9 mouse cellular contexts compared by ENCODE assay signal in genomic region chr8:120599504-120599903, GRCm38 (mm10). TPM values are rescaled to one million over a fixed set of nuclear protein-coding genes. Genes with fewer than 3 reads are reported as not detected.
A peak's percentile ranks its signal among the peaks of the same experiment; 100 is the strongest.
DNase-seq lines count a peak whose midpoint lies in the region; ATAC-seq lines count a peak whose summit lies in the region.
"Had no signal": no experiment of that assay in that cellular context is flagged by ENCODE, and none has a peak within 500 bp of the region (broad histone marks: within the 10 kb centered on the region; RNA-seq: fewer than 3 reads in every experiment).

No protein-coding gene starts in this region.

- no peak for ATAC-seq in intestine, embryonic 14.5 days (replicated peaks; ENCODE audit: low FRiP score, low TSS enrichment, low read depth)
- no peak for ATAC-seq in intestine, embryonic 16.5 days
- no peak for ATAC-seq in neural tube, embryonic 11.5 days (ENCODE audit: insufficient read depth, low FRiP score, low TSS enrichment)

- 0 out of 2 replicates have a peak, but pooled peaks cover 3% of the 10 kb centered on the region for H3K9me3 ChIP-seq in intestine, embryonic 14.5 days (ENCODE audit: control insufficient read depth, low read length)
- H3K9me3 ChIP-seq in intestine, embryonic 16.5 days (ENCODE audit: control insufficient read depth, low read length), result 0 out of 2 replicates have a peak, but pooled peaks cover 1% of the 10 kb centered on the region
- peaks cover 6% of the 10 kb centered on the region; the same call in 1 of the 2 replicates for H3K9me3 ChIP-seq in embryonic facial prominence, embryonic 10.5 days
- no peaks in the 10 kb centered on the region for H3K9me3 ChIP-seq in neural tube, embryonic 11.5 days (ENCODE audit: control insufficient read depth, low read length)
- H3K9me3 ChIP-seq: embryonic facial prominence, embryonic 13.5 days had no signal

- intact Hi-C loops in heart, postnatal 25 days (cut with DNase I), result loop anchor here (5.0 kb wide), 1 partner anchor 422 kb away; the partner anchor contains the start of gene Fam92b
- intact Hi-C loops in left cerebral cortex, postnatal 14 days (cut with DNase I), result loop anchor here (5.0 to 10.0 kb wide), 2 partner anchors 312 to 415 kb away; no protein-coding TSS in a partner anchor

- H3K4me2 ChIP-seq in intestine, embryonic 14.5 days (ENCODE audit: low read length), result no peak overlapping the region
- H3K4me2 ChIP-seq in intestine, embryonic 16.5 days (ENCODE audit: low read depth, low read length), result no peak overlapping the region
- H3K4me2 ChIP-seq in neural tube, embryonic 11.5 days (ENCODE audit: low read depth), result no peak overlapping the region

- H3K4me3 ChIP-seq in intestine, embryonic 14.5 days (ENCODE audit: low read depth, low read length), result no peak overlapping the region
- H3K4me3 ChIP-seq in intestine, embryonic 16.5 days (ENCODE audit: low read length), result no peak overlapping the region
- H3K4me3 ChIP-seq in embryonic facial prominence, embryonic 10.5 days, result no peak overlapping the region
- H3K4me3 ChIP-seq in neural tube, embryonic 11.5 days (ENCODE audit: low read depth, low read length), result no peak overlapping the region
- H3K4me3 ChIP-seq: embryonic facial prominence, embryonic 13.5 days had no signal

- peaks cover 7% of the 10 kb centered on the region; the same call in 1 of the 2 replicates for H3K4me1 ChIP-seq in intestine, embryonic 14.5 days (replicated peaks; ENCODE audit: control insufficient read depth, insufficient read depth, low read length)
- H3K4me1 ChIP-seq in intestine, embryonic 16.5 days (ENCODE audit: control insufficient read depth, insufficient read depth, low read length), result 0 out of 2 replicates have a peak, but pooled peaks cover 3% of the 10 kb centered on the region
- H3K4me1 ChIP-seq in embryonic facial prominence, embryonic 10.5 days, result peaks cover 20% of the 10 kb centered on the region
- H3K4me1 ChIP-seq in neural tube, embryonic 11.5 days (ENCODE audit: control insufficient read depth, insufficient read depth, low read length), result 0 out of 2 replicates have a peak, but pooled peaks cover 3% of the 10 kb centered on the region

- peak; percentile 80 for DNase-seq in intestine, embryonic 14.5 days (ENCODE audit: low spot score)
- peak; percentile 90 for DNase-seq in adrenal gland, postnatal 14 days
- DNase-seq in embryonic facial prominence, embryonic 10.5 days (ENCODE audit: low spot score), result peak; percentile 72
- peak; percentile 61 for DNase-seq in heart, postnatal 25 days (ENCODE audit: low spot score)
- peak; percentile 80 to 83 for DNase-seq in left cerebral cortex, postnatal 14 days (ENCODE audit: low spot score in 2 of 2)
- peak; percentile 56 for DNase-seq in neural tube, embryonic 11.5 days (ENCODE audit: low spot score)
- DNase-seq in thymus, adult 18-20 months, result peak; percentile 43 to 61

- H3K27ac ChIP-seq in intestine, embryonic 14.5 days (ENCODE audit: low read depth), result no peak overlapping the region
- H3K27ac ChIP-seq in intestine, embryonic 16.5 days (ENCODE audit: low read length), result no peak overlapping the region
- no peak overlapping the region for H3K27ac ChIP-seq in embryonic facial prominence, embryonic 10.5 days (replicated peaks)
- H3K27ac ChIP-seq in neural tube, embryonic 11.5 days (ENCODE audit: low read depth, low read length), result no peak overlapping the region
- H3K27ac ChIP-seq: embryonic facial prominence, embryonic 13.5 days had no signal

- H3K9ac ChIP-seq in intestine, embryonic 14.5 days (ENCODE audit: low read length), result no peak overlapping the region
- no peak overlapping the region for H3K9ac ChIP-seq in intestine, embryonic 16.5 days (ENCODE audit: low read depth, low read length)
- H3K9ac ChIP-seq in neural tube, embryonic 11.5 days (ENCODE audit: low read length), result no peak overlapping the region
- H3K9ac ChIP-seq: embryonic facial prominence, embryonic 13.5 days had no signal

- no peaks in the 10 kb centered on the region for H3K36me3 ChIP-seq in intestine, embryonic 14.5 days (ENCODE audit: control insufficient read depth, insufficient read depth, low read length)
- no peaks in the 10 kb centered on the region for H3K36me3 ChIP-seq in intestine, embryonic 16.5 days (ENCODE audit: control insufficient read depth, insufficient read depth, low read length)
- H3K36me3 ChIP-seq in embryonic facial prominence, embryonic 10.5 days (replicated peaks), result no peaks in the 10 kb centered on the region; the same call in 1 of the 2 replicates
- H3K36me3 ChIP-seq in neural tube, embryonic 11.5 days (ENCODE audit: control insufficient read depth, insufficient read depth, low read length), result no peaks in the 10 kb centered on the region
- H3K36me3 ChIP-seq: embryonic facial prominence, embryonic 13.5 days had no signal

- H3K27me3 ChIP-seq in intestine, embryonic 14.5 days (replicated peaks; ENCODE audit: control insufficient read depth, insufficient read depth, low read length), result no peaks in the 10 kb centered on the region
- no peaks in the 10 kb centered on the region for H3K27me3 ChIP-seq in intestine, embryonic 16.5 days (replicated peaks; ENCODE audit: control insufficient read depth, insufficient read depth, low read length)
- H3K27me3 ChIP-seq in embryonic facial prominence, embryonic 10.5 days (replicated peaks; ENCODE audit: low read depth, poor library complexity, severe bottlenecking), result peaks cover 28% of the 10 kb centered on the region
- H3K27me3 ChIP-seq in neural tube, embryonic 11.5 days (ENCODE audit: control insufficient read depth, insufficient read depth, low read length), result no peaks in the 10 kb centered on the region
- H3K27me3 ChIP-seq: embryonic facial prominence, embryonic 13.5 days had no signal

- WGBS in intestine, embryonic 14.5 days, result 60% methylated on average over 7 of the region's 7 CpGs
- 58% methylated on average over 7 of the region's 7 CpGs for WGBS in intestine, embryonic 16.5 days
- WGBS in embryonic facial prominence, embryonic 10.5 days, result 49% methylated on average over 7 of the region's 7 CpGs
- 49% methylated on average over 7 of the region's 7 CpGs for WGBS in neural tube, embryonic 11.5 days

RNA-seq across cellular contexts. Expression of gene Gins2, which starts 10.4 kb away (rescaled TPM):
- polyA plus RNA-seq in intestine, embryonic 14.5 days (2014; fragmentation: Nextera tagmentation; extraction: Ambion mirVana), result 121 and 122 TPM in 2 replicates
- 75.1 and 87.5 TPM in 2 replicates for polyA plus RNA-seq in intestine, embryonic 16.5 days (2015; fragmentation: Nextera tagmentation; extraction: Ambion mirVana)
- total RNA-seq in adrenal gland, postnatal 14 days (2021), result 10.3 and 15.5 TPM in 2 replicates
- polyA plus RNA-seq in embryonic facial prominence, embryonic 10.5 days (2016; fragmentation: Nextera tagmentation; extraction: Ambion mirVana), result 156 TPM in 2 replicates
- 1 to 10 TPM; 1.2 to 1.5 TPM for total RNA-seq in heart, postnatal 25 days (2021)
- 1 to 10 TPM; 1.2 to 1.4 TPM for total RNA-seq in left cerebral cortex, postnatal 14 days (2021)
- 101 and 109 TPM in 2 replicates for polyA plus RNA-seq in neural tube, embryonic 11.5 days (2014; fragmentation: Nextera tagmentation; extraction: Ambion mirVana)

RNA-seq across cellular contexts. Expression of gene 1190005I06Rik, which starts 47.9 kb away (rescaled TPM):
- polyA plus RNA-seq in intestine, embryonic 14.5 days (2014; fragmentation: Nextera tagmentation; extraction: Ambion mirVana), result 1.6 and 2.8 TPM in 2 replicates
- polyA plus RNA-seq in intestine, embryonic 16.5 days (2015; fragmentation: Nextera tagmentation; extraction: Ambion mirVana), result 1.8 and 1.9 TPM in 2 replicates
- total RNA-seq in adrenal gland, postnatal 14 days (2021), result 27.8 and 31.6 TPM in 2 replicates
- polyA plus RNA-seq in embryonic facial prominence, embryonic 10.5 days (2016; fragmentation: Nextera tagmentation; extraction: Ambion mirVana), result 2.9 and 3.8 TPM in 2 replicates
- 1 to 10 TPM; 2.3 to 3.4 TPM for total RNA-seq in heart, postnatal 25 days (2021)
- total RNA-seq in left cerebral cortex, postnatal 14 days (2021), result 1 to 10 TPM; 5.7 to 6.7 TPM
- polyA plus RNA-seq in neural tube, embryonic 11.5 days (2014; fragmentation: Nextera tagmentation; extraction: Ambion mirVana), result 2.5 and 2.6 TPM in 2 replicates
